Mouse (Mus musculus): ENCODE data around the gene Gli1.
A peak's percentile ranks its signal among the peaks of the same experiment; 100 is the strongest.
"Not testable (repeated sequence)": the region's sequence is repeated elsewhere in the genome, so short reads cannot be mapped to it uniquely, and the experiment has no call there.

The Gli1 gene

DNA sequence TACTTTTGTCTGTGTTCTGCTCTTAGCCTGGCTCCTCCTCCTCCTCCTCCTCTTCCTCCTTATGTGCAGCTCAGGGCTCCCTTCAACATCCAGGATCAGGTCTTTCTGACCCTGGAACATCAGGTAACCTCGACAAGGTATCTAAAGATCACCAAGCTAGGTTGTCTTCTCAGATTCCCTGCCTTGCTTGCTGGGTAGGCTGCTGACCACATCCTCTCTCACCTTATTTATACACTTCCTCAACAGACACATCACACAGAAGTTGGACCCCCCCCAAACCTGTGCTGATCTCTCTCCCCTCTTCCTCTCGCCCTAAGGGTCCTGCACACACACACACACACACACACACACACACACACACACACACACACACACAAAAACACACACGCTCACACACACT is 20.2 kb downstream of the Gli1 start, which contains the start of gene Arhgap9:
Gene Arhgap9 (plus strand): TSS at position 344 of the 400 bp plus-strand sequence.
- no peak for DNase-seq

GRCm38 (mm10) chr10:127319969-127320368 is 21.8 kb downstream of the Gli1 start:
- no peak for DNase-seq

- no peak for DNase-seq
Observed at GRCm38 (mm10) chr10:127318009-127318408, 23.8 kb downstream of the Gli1 start.

- no peak for DNase-seq
Observed at GRCm38 (mm10) chr10:127317277-127317676, 24.5 kb downstream of the Gli1 start.

DNA sequence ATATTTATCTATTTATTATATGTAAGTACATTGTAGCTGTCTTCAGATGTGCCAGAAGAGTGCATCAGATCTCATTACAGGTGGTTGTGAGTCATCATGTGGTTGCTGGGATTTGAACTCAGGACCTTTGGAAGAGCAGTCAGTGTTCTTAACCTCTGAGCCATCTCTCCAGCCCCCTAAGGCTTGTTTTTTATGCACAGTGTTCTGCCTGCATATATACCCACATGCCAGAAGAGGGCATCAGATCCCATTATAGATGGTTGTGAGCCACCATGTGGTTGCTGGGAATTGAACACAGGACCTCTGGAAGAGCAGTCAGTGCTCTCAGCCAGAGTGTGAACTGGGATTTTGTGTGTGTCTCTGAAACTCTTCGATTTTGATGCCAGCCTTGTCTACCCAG is 26.8 kb downstream of the Gli1 start:
- DNase-seq, result not testable (repeated sequence)

GRCm38 (mm10) chr10:127313516-127313915 is 28.3 kb downstream of the Gli1 start:
- DNase-seq, result not testable (repeated sequence)

DNA sequence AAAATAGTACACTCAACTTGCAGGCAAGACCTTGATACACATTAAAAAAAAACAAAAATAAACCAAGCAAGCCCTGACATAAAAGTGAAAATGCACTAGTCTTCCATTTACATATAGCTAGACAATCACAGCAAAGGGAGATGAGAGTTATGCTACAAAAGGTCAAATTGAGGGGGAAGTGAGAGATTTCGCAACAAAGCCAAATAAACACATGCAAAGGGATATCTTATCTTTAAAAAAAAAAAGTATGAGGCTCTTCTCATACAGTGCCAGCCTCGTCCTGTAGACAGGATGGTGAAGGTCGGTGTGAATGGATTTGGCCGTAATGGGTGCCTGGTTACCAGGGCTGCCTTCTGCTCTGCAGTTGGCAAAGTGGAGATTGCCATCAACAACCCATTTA is 28.9 kb downstream of the Gli1 start:
- DNase-seq, result no peak

DNA sequence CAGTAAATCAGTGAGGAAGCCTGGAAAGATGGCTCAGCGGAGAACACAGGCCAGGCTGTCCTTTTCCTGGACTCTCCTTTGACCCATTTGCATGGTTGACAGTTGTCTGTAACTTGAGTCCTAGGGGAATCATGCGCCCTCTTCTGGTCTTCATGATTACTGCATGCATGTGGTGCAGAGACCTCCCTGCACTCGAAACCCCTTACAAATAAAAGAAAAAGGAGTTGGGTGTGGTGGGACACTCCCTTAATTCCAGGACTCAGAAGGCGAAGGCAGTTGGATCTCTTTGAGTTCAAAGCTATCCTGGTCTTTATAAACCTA is 29.5 kb downstream of the Gli1 start:
- peak; percentile 81 to 87 for DNase-seq

- peak; percentile 92 to 94 for DNase-seq
Observed at GRCm38 (mm10) chr10:127311476-127312355, 30.1 kb downstream of the Gli1 start, which contains the start of gene Mars. Gene Mars, minus strand, starts transcription at chr10:127311786.

DNA sequence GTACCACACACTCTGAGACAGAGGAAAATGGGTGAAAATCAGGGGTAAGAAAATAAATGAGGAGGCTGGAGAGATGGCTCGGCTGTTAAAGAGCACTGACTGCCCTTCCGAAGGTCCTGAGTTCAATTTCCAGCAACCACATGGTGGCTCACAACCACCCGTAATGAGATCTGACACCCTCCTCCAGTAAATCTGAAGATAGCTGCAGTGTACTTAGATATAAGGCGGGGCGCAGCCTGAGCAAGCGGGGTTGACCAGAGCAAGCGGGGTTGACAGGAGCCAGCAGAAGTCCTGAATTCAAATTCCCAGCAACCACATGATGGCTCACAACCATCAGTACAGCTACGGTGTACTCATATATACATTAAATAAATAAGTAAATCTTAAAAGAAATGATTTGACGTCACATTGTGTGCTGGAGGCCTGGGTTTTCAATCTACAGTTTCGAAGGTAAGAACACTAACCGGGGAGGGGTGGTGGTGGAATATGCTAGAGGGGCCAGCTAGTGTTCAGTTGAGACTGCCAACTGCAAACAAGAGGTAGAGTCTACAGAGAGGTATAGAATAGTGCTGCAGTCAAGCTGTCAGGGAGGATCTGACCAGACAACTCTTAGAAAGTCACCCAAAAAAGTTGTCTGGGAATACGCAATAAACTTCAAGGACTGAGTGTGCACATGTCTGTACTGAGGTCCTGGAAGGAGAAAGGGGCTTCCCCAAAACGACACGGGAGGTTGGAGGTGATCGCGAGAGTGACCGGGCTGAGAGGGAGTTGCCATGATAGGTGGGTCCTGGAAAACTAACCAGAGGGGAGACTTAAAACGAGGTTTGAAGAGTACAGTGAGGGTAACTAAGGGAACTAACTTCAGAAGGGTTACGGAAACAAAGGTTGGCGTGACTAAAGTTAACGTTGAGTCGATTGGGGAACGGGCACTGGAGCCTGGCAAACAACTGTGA is 31.0 kb downstream of the Gli1 start:
- DNase-seq, result no peak

- not testable (repeated sequence) for DNase-seq
Observed at GRCm38 (mm10) chr10:127309167-127309566, 32.6 kb downstream of the Gli1 start.

DNA sequence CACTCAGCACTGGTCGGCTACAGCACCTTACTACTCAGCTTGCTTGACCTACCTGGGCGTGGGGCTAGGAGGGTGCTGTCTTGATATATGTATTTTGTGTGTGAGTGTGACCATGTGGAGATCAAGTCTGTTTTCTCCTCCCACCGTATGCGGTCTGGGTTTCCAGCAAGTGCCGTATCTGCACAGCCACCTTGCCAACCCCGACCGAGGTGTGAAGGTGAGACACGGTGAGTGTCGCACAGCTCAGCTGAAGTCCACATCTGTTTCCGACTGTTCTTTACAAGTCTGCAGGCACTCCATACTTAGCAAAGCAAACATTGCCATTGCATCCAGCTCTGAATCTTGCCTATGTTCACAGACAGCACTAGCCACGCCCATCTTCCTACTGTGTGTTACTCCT is 38.6 kb downstream of the Gli1 start:
- no peak for DNase-seq

DNA sequence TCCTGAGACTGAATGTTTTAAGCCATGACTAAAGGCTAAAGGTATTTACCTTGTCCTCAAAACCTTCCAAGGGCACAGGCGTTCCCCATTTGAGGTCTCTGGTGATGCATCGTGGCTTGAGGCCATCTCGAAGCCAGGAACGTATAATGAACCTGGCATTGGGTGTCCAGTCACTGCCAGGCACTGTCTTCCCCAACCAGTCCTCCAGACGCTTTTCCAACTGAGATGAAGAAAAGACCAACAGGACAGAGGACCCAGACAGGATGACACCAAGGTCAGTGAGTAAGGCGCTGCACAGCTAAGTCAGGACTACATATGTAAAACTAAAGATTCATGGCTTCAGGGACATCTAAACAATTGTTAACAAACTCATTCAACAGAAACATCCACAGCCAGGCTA is 41.4 kb downstream of the Gli1 start:
- peak in 1 of 2 experiments; percentile 1 for DNase-seq

- peak in 1 of 2 experiments; percentile 2 for DNase-seq
Observed at GRCm38 (mm10) chr10:127297015-127297871, 44.5 kb downstream of the Gli1 start.

DNA sequence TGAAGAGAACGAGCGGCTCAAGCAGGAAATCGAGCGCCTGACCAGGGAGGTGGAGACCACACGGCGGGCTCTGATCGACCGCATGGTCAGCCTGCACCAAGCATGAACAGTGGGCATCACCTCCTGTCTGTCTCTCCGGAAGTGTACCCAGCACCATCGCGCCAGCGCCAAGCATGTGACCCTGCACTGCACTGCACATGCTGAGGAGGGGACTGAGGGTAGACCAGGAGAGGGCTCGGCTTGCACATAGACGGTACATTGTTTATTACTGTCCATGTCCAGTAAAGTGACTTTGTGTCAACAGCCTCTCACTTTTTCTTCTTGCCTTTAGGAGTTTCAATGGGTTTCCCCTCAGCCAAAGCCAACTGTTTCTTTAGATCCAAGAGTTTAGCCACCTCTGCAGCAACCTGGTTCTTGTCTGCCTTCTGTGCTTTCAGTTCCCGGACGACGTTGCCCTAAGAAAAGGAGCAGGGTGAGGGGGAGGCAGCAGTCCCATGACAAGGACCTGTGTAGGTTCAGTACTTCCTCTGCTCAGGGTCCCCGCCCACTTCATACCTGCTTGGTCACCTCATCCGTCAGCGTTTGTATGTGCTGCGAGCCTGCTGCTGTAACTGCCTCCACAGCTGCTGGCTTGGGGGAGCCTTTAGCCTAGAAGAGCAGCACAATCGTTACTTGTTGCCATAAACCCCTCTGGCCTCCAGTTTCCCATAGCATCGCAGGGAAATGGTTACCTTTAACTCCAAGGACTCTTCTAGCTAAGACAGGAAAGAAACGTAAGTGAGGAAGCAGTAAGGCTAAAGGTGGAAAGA is 45.6 kb downstream of the Gli1 start:
- DNase-seq, result peak in 1 of 2 experiments; percentile 11

DNA sequence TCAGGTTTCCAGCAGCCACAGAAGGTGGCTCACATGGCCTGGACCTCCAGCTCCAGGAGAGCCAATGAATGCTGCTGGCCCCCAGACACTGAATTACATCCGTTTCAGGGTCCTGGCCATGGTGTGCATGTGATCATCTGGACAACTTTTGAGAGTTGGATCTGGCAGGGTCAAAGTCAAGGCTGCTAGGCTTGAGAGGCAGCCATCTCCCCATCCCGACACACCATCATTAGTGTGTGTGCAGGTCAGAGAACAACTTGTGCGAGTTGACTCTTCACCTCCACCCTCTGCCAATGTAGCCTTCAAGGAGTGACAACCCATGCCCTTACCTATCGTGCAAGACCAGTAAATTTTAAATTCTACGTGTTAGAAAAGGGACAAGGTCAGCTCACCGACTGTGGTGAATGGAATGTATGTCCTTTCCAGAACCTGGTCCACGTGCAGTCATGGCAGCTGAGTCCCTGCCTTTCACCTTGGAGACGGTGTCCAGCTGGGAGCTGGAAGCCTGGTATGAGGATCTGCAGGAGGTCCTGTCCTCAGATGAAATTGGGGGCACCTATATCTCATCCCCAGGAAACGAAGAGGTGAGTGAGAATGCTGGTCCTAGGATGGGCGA is 46.8 kb downstream of the Gli1 start:
- DNase-seq, result no peak

GRCm38 (mm10) chr10:127293590-127294113 is 48.1 kb downstream of the Gli1 start:
- no peak for DNase-seq

DNA sequence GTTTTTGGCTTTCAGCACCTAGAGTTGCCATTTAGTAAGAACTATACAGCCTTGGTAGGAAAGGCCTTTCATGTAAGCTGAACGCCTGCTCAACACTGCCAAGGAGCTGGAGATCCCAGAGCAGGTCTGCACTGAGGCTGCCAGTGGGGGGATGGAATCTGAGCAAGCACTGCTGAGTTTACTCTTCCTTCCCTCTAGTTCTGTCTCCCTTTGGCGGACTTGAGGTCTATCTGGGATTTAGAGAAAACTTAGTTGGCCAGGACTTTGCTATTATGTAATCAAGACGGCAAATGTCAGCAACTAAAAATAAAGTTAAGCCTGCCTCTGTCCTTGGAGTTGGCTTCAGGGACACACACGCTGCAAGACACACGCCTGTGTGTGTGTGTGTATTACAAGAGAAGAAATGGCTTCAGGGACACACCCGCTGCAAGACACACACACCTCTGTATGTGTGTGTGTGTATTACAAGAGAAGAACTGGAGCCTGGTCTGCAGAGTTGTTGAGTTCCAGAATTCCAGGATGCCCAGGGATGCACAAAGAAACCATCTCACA is 48.7 kb downstream of the Gli1 start:
- no peak for DNase-seq

DNA sequence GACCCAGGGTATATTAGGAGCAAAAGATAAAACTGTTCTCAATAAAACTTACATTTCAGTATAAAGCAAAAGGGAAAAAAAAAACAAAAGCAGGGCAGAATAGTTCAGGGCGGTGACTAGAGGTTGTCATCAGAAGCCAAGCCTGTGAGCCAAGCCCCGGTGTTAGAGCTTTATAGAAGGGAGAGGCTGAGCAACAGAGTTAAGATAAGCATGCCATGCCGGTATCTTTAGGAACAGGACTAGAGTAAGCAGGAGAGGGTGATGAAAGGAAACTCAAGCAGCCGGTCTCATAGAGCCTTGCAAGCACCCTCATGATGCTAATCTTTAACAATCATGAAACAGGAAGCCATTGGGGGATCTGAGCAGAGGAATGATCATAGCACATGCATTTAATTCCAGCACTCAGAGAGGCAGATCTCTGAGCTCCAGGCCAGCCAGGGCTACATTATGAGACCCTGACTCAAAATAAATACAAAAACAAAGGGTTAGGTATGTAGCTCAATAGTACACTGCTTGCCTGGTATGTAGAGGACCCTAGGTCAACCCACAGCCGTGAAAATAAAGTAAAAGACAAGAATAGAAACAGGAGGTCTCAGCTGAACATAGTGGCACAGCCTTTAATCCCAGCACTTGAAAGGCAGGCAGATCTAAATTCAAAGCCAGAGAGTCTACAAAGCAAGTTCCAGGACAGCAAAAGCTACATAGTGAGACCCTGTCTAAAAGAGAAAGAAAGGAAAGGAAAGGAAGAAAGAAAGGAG is 49.7 kb downstream of the Gli1 start:
- no peak for DNase-seq

All from cerebellum, postnatal 25 days (tissue).